Mouse (Mus musculus) limb, embryonic 14.5 days (tissue): ENCODE data around the gene Tmem214. TPM values are rescaled to one million over a fixed set of nuclear protein-coding genes. Genes with fewer than 3 reads are reported as not detected.
A peak's percentile ranks its signal among the peaks of the same experiment; 100 is the strongest.

Experiments used
- ATAC-seq: fragments of 200-750 bp; cut with Nextera tagmentation; 2 replicates; pipeline ENCODE4 v1.8.0; 2017; ENCODE audit warnings: low read depth, moderate number of reproducible peaks, moderate TSS enrichment; ENCODE audit not compliant: low FRiP score
- DNase-seq: peaks from one replicate; pipeline ENCODE4 v3.0.0-alpha.2; 2015; ENCODE audit warnings: low spot score
- H3K27ac ChIP-seq: fragments of 300-500 bp; sonication (generic); replicated peaks from 2 replicates; pipeline ENCODE4 v1.5.1; 2014; ENCODE audit warnings: low read depth, mild to moderate bottlenecking, low read length, moderate library complexity, mixed read lengths
- H3K27me3 ChIP-seq: fragments of 300-500 bp; sonication (generic); 2 replicates; pipeline ENCODE4 v1.6.1; 2014; ENCODE audit warnings: low read length, mixed read lengths; ENCODE audit not compliant: control insufficient read depth, insufficient read depth
- H3K36me3 ChIP-seq: fragments of 300-500 bp; sonication (generic); 2 replicates; pipeline ENCODE4 v1.6.1; 2014; ENCODE audit warnings: mild to moderate bottlenecking, low read length, moderate library complexity, mixed read lengths; ENCODE audit not compliant: control insufficient read depth, insufficient read depth
- H3K4me1 ChIP-seq: fragments of 300-500 bp; sonication (generic); 2 replicates; pipeline ENCODE4 v1.6.1; 2014; ENCODE audit warnings: antibody characterized with exemption, low read length, mixed read lengths; ENCODE audit not compliant: control insufficient read depth, insufficient read depth
- H3K4me2 ChIP-seq: fragments of 300-500 bp; sonication (generic); replicated peaks from 2 replicates; pipeline ENCODE4 v1.6.1; 2014; ENCODE audit warnings: low read depth, mild to moderate bottlenecking, low read length, moderate library complexity; ENCODE audit not compliant: severe bottlenecking
- H3K4me3 ChIP-seq: fragments of 300-500 bp; sonication (generic); replicated peaks from 2 replicates; pipeline ENCODE4 v1.5.1; 2014; ENCODE audit warnings: low read length
- H3K9ac ChIP-seq: fragments of 300-500 bp; sonication (generic); 2 replicates; pipeline ENCODE4 v1.6.1; 2014; ENCODE audit warnings: mild to moderate bottlenecking, low read depth, low read length, moderate library complexity; ENCODE audit not compliant: severe bottlenecking
- H3K9me3 ChIP-seq: fragments of 300-500 bp; sonication (generic); 2 replicates; pipeline ENCODE4 v1.6.1; 2016; ENCODE audit warnings: low read length; ENCODE audit not compliant: control insufficient read depth
- POLR2A ChIP-seq: fragments of 200-500 bp; IDR thresholded peaks from 2 replicates; pipeline ENCODE4 v1.8.0; 2012; ENCODE audit warnings: inconsistent platforms, mild to moderate bottlenecking, moderate library complexity, borderline replicate concordance; ENCODE audit not compliant: insufficient read depth, insufficient read length; ENCODE audit errors: extremely low read depth
- WGBS: fragments of 180-500 bp; shearing (Covaris S2); extraction: QIAGEN DNeasy Blood & Tissue Kit; methylation state at CpG from one replicate; pipeline ENCODE4 v1.1.7; 2014; 5-methylcytosine and 5-hydroxymethylcytosine counted together
- polyA plus RNA-seq, 2 experiments: library from polyadenylated mRNA; depleted of rRNA in 1 of 2; stranded (reverse) in 1 of 2; unstranded in 1 of 2; fragments of >200 nt; fragmentation: Nextera tagmentation in 1 of 2; extraction: Ambion mirVana in 1 of 2; gene quantifications; 2 replicates each; pipeline versions ENCODE4 v1.2.1 to v1.2.3; 2012 to 2014

Gene Tmem214
- polyA plus RNA-seq, 2 experiments, result 81.8 to 115 TPM

GRCm38 (mm10) chr5:30909300-30909659 is 41.5 kb downstream of the Tmem214 start:
- Histone ChIP-seq H3K4me2 (peak overlapping the region; percentile 74), H3K4me3 (no peak overlapping the region), H3K9me3 (no peaks in the 10 kb centered on the region), H3K27ac (peak overlapping the region; percentile 91), H3K9ac (peak overlapping the region; percentile 25; the same call in 1 of the 2 replicates), H3K36me3 (peaks cover 22% of the 10 kb centered on the region), H3K4me1 (peaks cover 61% of the 10 kb centered on the region), H3K27me3 (no peaks in the 10 kb centered on the region)
- 17% methylated on average over 7 of the region's 7 CpGs for WGBS
- TF ChIP-seq POLR2A, result no peak
- DNase-seq (no peak), ATAC-seq (no peak)

GRCm38 (mm10) chr5:30909863-30910262 is 42.1 kb downstream of the Tmem214 start:
- H3K9ac ChIP-seq, result no peak overlapping the region
- no peak overlapping the region for H3K4me2 ChIP-seq
- no peak for DNase-seq
- peaks cover 16% of the 10 kb centered on the region for H3K36me3 ChIP-seq
- no peak overlapping the region for H3K4me3 ChIP-seq
- H3K4me1 ChIP-seq, result peaks cover 64% of the 10 kb centered on the region
- no peaks in the 10 kb centered on the region for H3K27me3 ChIP-seq
- 76% methylated on average over 7 of the region's 7 CpGs for WGBS
- no peaks in the 10 kb centered on the region for H3K9me3 ChIP-seq
- no peak for ATAC-seq
- no peak for TF ChIP-seq POLR2A
- peak overlapping the region; percentile 91 for H3K27ac ChIP-seq

GRCm38 (mm10) chr5:30910481-30910880 is 42.7 kb downstream of the Tmem214 start:
- peaks cover 66% of the 10 kb centered on the region for H3K4me1 ChIP-seq
- H3K36me3 ChIP-seq, result peaks cover 10% of the 10 kb centered on the region
- H3K4me2 ChIP-seq, result no peak overlapping the region
- H3K27ac ChIP-seq, result peak overlapping the region; percentile 97
- no peak overlapping the region for H3K9ac ChIP-seq
- ATAC-seq (no peak), DNase-seq (no peak)
- no peaks in the 10 kb centered on the region for H3K9me3 ChIP-seq
- no peak overlapping the region for H3K4me3 ChIP-seq
- H3K27me3 ChIP-seq, result no peaks in the 10 kb centered on the region
- TF ChIP-seq POLR2A, result no peak

GRCm38 (mm10) chr5:30912156-30912555 is 44.3 kb downstream of the Tmem214 start:
- 57% methylated on average over 5 of the region's 5 CpGs for WGBS
- H3K4me1 ChIP-seq, result peaks cover 64% of the 10 kb centered on the region
- peak; percentile 23 for DNase-seq
- H3K27ac ChIP-seq, result peak overlapping the region; percentile 97
- H3K9me3 ChIP-seq, result no peaks in the 10 kb centered on the region
- no peak overlapping the region for H3K4me3 ChIP-seq
- peaks cover 7% of the 10 kb centered on the region for H3K36me3 ChIP-seq
- no peaks in the 10 kb centered on the region for H3K27me3 ChIP-seq
- no peak for ATAC-seq
- no peak for TF ChIP-seq POLR2A
- no peak overlapping the region for H3K4me2 ChIP-seq
- H3K9ac ChIP-seq, result 0 out of 2 replicates have a peak overlapping the region, but pooled peaks have one; percentile 71

GRCm38 (mm10) chr5:30913060-30913841 is 45.4 kb downstream of the Tmem214 start, which contains the start of gene Emilin1:
Emilin1 (plus strand) TSS chr5:30913402.
- ATAC-seq (peak; percentile 85), DNase-seq (peak; percentile 91)
- peak; percentile 26; the same call in 1 of the 2 replicates for TF ChIP-seq POLR2A
- Histone ChIP-seq H3K4me1 (peaks cover 60% of the 10 kb centered on the region), H3K4me2 (peak within 1 kb of the TSS; percentile 91), H3K27ac (peak within 1 kb of the TSS; percentile 97), H3K27me3 (no peaks in the 10 kb centered on the region), H3K9me3 (no peaks in the 10 kb centered on the region), H3K9ac (peak within 1 kb of the TSS; percentile 71), H3K4me3 (peak within 1 kb of the TSS; percentile 62), H3K36me3 (peaks cover 18% of the 10 kb centered on the region)
- WGBS, result 9% methylated on average over 10 of the region's 13 CpGs
